Mouse (Mus musculus): ENCODE data around the gene Snrnp27. TPM values are rescaled to one million over a fixed set of nuclear protein-coding genes. Genes with fewer than 3 reads are reported as not detected.

Gene Snrnp27
- 89.6 TPM for polyA plus RNA-seq (2017; shearing (Covaris generic))

DNA sequence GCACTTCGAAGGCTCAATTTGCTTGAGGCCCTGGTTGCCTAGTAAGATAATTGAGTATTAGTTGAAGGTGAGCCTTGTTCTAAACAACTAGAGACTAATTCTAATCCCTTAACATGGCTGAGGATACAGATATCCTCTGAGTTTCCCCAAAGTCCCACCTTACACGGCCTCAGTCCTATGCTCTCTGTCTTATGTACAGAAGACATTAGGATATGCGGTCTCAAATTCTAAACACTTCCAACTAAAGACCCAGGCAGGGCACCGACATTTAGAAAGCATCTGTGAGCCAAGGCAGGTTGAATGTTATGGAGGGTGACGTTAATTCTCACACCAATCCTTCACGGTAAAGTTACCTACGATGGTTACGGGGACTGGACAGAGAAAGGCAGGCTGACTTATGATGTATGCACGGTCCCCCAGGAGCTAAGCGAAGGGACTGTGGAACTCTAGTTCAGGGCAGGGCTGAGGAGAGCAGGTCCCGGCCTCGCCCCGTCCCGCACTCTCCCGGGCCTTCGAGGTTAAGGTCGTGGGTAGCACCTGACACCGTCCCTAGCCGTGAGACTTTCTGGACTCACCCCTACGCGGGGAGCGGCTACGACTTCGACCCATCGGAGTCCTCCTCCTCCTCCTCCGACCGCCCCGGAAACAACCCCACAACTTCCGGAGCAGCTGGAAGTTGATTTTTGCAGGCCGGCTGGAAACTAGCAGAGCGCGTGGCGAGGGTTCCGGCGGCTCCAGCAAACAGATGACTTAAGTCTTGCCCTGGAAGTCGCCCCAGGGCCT, at the start of gene Snrnp27:
Gene Snrnp27, minus strand, starts transcription at position 651 of the 783 bp plus-strand sequence.

DNA sequence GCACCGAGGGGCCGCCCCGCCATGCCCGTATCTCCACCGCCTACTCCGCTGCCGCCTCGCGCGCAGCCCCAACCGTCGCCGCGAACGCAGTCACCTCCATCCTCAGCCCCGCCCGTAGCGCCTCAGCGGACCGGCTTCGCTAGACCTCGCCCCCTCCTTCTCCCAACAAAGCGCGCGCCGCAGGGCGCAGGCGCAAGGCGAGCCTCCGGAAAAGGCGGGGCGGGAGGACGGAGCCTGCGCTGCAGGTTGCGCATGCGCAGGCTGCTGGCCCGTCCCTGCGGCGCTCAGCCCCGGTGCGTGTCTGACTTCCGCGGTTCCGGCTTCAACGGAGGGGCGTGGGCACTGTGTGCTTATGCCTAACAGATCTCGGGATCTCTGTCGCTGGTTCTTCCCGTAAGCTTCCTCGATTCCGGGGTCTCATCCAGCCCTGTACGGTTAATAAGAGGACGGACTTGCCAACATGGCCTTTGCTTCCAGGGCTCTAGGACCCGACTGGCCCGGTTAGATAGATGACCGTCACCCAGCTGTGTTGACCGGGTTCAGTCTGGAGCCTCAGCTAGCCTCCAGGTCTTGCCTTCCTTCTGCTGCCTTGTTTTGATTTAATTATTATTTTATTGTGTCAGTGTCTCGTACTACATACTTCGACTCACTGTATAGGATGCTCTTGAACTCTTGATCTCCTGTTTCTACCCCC, 49.0 kb upstream of the Snrnp27 start, which contains the start of gene Gmcl1:
Gene Gmcl1, minus strand, starts transcription at position 201 of the 694 bp plus-strand sequence.

DNA sequence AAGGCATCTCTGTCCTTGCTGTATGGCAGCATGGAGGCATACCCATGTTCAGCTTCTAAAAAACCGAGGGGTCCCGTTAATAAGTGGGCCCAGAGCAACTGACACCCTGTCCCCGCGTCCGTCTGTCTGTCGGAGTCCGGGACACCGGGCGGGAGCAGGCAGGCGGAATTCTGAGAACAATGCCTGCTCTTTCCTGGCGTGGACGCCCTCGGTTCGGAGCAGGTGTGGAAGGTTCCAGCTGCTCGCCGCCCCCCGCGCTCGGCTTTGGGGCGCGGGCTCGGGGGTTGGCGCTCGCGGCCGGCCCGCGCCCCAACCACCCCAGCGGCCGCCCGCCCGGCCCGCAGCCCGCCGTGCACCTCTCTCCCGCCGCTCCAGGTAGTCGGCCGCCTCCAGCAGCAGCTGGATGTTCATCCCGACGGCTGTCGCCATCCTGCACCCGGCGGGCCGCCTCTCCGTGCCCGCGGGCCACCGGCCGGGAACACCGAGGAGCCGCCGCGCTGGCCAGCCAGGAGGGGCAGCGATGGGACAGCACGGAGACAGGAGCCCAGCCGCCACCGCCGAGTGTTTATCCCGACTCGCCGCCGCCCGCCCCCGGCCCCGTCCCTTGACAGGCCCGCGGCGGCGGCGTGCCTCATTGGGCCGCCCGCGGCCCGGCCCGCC, 15.6 kb downstream of the Snrnp27 start, which contains the start of gene Mxd1:
Gene Mxd1, minus strand, starts transcription at position 582 of the 660 bp plus-strand sequence.

DNA sequence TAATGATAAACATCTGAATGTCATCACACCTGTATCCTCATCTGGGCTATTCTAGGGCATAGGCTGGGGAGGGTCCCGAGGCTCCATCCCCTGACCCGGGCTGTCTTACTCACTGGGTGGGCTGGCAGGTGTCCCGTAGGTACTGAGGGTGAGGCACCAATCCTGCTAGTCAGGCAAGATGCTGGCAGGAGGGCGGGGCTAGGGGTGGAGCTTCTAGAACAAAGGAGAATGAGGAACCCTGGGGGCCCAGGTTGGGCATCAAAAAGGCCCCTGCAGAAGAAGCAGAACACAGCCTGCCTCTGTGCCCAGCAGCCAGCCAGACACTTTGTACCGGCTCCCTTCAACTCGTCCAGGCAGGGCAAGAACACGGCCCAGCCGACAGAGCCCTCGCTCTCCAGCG, 56.4 kb downstream of the Snrnp27 start, which contains the start of gene Asprv1:
Gene Asprv1, plus strand, starts transcription at position 219 of the 400 bp plus-strand sequence.

Other genes starting within 250 kb of the Snrnp27 start
- gene C87436, start 246.1 kb downstream of the Snrnp27 start, polyA plus RNA-seq (2017; shearing (Covaris generic)), result 60.4 TPM
- 46.9 TPM for gene Pcbp1, start 158.2 kb downstream of the Snrnp27 start, polyA plus RNA-seq (2017; shearing (Covaris generic))
- 0.47 TPM for gene Asprv1, start 56.4 kb downstream of the Snrnp27 start, polyA plus RNA-seq (2017; shearing (Covaris generic))
- 27.1 TPM for gene Mxd1, start 15.4 kb downstream of the Snrnp27 start, polyA plus RNA-seq (2017; shearing (Covaris generic))
- gene Gmcl1, start 48.9 kb upstream of the Snrnp27 start, polyA plus RNA-seq (2017; shearing (Covaris generic)), result 11.6 TPM
- gene Anxa4, start 109.1 kb upstream of the Snrnp27 start, polyA plus RNA-seq (2017; shearing (Covaris generic)), result 13.5 TPM
- 58.5 TPM for gene Aak1, start 165.0 kb upstream of the Snrnp27 start, polyA plus RNA-seq (2017; shearing (Covaris generic))

All from CD4-positive, CD25-positive, alpha-beta regulatory T cell, adult 9 weeks (primary cell).